Mouse (Mus musculus) right cerebral cortex, postnatal 10 days (tissue): Measurements from ENCODE around the gene Srrd.

Experiments
- DNase-seq, 2 experiments: peaks; one replicate each; pipeline ENCODE4 v3.0.0; 2021; ENCODE audit warnings: low spot score in 2 of 2

The Srrd gene

DNA sequence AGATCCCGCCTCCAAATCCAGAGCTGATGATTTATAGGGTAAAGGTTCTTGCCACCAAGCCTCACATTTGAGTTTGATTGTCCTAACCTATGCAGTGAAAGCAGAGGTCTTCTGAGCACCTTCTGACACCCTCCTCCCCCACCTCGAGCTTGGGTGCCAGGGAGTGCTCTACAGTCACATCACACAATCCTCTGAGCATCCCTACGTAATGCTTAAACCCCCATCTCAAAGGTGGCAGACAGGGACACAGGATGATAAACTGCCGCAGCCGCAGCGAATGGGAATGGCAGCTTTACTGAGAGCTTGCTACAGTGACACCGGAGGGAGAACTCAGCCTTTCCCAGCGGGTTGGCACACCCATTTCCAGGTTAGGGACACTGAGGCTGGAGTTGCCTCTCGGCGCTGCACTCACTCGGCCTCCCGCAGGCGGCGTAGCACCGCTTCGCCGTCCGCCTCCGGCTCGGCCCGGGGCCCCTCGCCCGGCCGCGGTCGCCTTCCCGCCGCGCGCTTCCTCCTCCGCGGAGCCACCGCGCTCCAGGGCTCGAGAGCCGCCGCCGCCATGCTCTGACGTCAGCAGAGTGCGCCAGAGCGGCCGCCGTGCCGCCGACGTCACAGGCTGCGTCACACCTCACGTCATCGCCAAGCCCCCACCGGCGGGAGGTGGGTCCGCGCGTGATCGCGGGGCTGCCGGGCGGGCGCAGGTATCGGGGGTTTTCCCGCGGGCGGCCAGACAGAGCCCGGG, at the start of gene Srrd, which contains the start of gene Hps4:
TSS of gene Srrd (minus strand) at position 578 of the 742 bp plus-strand sequence.
TSS of gene Hps4 (plus strand) at position 621 of the 742 bp plus-strand sequence.
- DNase-seq = peak; percentile 92 to 94

DNA sequence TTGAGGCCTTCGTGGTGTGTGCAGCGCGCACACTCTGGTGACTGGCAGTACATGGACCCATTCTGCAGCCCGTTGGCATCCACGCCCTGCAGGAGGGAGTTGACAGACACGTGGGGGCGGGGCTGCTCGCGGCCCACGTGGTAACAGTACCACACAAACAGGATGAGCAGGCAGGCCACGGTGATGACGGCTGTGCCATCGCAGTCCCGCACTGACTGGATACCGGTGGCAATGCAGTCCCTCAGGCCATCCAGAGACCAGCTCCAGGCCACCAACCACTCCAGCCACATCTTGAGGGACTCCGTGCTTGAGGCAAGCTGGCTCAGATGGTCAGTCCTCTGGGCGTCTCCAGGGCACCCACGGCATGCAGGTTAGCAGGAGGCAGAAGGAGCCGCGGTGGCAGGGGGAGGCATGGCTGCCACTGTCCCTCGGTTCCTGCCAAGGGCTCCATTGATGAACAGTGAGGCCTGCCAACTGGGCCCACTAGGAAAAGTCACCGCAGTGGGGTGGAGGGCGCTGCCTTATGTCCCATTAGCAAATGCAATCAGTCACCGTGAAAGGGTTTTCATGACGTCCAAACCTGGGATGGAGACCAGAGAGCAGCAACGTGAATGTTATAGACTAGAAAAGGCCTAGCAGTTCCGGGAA, 49.0 kb upstream of the Srrd start:
- peak in 1 of 2 experiments; percentile 30 for DNase-seq

DNA sequence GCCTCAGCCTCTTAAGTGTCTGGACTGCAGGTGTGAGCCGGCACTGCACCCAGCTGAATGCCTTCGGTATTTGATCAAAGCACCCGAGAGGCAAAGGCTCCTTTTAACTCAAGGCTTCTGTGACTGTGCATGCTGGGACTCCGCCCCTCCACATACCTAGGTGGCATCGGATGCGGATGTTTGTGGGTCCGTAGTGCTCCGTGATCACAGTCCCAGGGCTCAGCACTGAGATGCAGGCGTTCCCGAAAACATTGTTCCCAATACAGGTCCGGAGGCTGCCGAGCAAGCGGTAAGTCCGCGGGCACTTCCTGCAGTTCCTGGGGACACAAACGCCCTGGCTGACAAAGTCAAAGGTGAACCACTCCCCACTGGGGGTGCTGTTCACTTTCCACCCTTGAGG, 48.2 kb upstream of the Srrd start:
- peak in 1 of 2 experiments; percentile 26 for DNase-seq

DNA sequence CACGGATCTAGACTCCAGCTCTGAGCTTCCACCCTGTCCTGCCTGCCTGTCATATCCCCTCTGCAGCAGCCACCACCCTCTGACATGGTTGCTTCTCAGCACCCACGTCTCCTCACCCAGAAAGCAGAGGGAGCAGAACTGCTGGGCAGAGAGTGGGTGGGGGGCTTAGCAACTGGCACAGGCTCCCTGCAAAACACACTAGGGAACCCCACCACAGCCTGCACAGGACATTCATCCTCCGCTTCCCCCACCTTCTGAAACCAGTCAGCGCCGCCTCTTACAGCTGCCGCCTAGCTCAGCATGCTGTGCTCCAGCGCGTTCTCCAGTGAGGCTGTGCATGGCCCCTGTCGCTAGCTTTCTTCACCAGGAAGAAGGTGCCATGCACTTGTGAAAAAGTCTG, 46.5 kb upstream of the Srrd start:
- peak in 1 of 2 experiments; percentile 64 for DNase-seq

DNA sequence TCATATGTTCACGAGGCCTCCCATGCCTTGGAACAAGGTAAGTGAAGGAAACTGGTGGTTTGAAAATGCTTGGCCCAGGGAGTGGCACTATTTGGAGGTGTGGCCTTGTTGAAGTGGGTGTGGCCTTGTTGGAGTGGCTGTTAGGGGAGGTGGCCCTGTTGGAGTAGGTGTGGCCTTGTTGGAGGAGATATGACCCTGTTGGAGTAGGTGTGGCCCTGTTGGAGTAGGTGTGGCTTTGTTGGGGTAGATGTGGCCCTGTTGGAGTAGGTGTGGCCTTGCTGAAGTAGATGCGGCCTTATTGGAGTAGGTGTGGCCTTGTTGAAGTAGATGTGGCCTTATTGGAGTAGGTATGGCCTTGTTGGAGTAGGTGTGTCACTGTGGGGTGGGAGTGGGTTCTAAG, 43.1 kb upstream of the Srrd start:
- no peak for DNase-seq

DNA sequence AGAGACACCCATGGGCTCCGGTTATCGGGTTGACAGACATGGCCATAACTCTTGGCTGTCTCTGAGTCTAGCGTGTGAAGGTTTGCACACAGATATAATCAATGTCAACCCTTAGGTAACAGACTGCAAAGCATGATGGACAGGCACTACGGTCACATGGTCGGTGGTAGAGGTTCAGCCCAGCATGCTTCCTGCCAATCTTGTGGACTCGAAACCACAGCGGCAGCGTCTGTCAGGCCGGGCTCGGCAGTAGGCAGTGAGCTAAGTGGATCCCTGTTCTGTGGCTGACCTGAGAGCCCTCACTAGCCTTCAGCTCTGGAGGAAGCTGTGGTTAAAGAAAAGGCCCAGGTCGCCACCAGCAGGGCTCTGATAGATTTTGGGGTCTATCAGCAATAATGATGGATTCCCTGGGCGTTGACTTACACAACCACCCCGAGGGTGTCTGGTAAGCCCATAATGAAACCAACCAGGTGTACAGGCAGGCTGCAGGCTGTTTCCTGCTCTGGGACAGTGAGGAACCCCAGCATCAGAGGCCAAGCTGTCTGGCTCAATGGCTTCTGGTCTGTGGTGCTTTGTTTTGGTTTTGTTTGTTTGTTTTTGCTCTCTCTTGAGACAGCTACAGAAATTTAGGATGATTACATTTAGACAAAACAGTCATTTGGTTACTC, 42.1 kb upstream of the Srrd start:
- no peak for DNase-seq

DNA sequence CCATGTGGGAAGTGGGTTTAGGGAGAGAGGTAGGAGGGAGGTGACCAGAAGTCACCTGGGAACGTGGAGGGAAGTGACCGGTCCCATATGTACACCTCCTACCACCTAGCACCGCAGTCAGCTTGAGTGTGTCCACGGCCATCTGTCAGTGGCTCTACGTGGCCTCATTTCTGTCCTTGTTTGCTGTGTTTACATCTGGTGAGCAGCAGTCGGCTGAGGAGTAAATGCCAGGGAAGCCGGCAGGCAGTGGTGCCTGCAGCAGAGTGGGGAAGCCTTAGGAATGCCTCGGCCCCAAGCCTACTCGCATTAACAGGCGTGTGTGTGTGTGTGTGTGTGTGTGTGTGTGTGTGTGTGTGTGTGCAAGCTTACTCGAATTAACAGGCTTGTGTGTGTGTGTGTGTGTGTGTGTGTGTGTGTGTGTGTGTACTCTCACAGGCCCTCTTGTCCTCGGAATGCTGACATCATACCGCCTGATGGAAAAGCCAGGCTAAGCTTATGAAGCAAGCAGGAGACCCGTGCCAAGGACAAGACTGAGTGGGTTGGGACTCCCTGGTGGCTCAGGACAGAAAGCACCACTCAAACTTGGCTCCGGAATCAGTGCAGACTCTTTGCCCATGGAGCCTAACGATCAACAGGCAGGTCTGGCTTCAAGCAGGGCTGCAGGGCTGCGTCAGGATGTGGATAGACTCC, 39.9 kb upstream of the Srrd start:
- DNase-seq = peak; percentile 69 to 80

DNA sequence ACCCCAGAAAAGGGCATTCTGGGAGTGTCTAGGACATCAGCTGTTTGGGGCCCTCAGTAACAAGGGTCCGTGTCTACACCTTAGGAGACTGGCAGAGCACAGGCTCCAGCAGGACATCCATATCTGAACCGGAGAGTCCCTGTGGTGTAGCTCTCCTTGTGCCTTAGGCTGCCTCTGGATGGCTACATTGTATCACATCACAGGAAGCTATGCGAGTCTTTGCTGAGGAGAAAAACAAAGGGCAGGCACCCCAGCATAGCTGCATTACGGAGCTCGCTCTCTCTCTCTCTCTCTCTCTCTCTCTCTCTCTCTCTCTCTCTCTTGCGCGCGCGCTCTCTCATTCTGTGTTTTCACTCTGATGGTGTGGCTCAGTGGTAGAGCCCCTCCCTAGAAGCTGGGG, 39.2 kb upstream of the Srrd start:
- DNase-seq = no peak

DNA sequence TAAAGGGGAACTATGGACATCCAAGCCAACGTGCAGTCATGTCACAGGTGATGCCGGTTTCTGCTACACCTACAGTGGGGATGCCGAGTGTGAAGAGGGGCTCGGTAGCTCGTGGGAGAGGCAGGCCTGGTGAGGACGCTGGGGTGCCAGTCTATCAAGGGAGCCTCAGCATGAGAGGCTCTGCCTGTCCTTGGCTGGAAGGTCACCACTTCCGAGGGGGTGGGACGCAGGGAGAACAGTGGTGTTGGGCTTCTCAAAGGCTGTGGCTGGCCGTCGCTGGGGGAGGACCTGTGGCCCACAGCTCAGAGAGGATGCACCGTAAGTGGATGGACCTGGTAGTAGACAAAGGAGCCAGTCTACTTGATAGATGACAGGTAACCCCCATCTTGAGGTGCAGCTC, 38.3 kb upstream of the Srrd start:
- no peak for DNase-seq

DNA sequence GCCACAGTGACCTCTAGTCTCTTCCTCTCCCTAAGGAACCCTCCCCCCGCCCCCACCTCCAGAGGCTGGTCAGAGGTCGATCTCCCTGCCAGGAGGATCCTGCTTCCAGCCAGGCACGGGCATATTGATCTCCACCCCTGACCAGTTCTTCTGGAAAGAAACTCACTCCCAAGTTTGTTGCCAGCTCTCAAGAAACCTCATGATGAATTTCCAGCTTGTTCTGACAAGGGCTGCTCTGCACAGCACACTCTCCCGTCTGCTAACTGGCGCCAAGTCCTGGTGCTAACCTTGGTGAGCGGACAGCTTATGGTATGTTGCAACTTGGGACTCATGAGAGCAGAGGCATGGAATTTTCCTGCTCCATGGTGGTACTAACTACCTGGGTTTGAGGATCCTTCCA, 35.9 kb upstream of the Srrd start:
- no peak for DNase-seq

DNA sequence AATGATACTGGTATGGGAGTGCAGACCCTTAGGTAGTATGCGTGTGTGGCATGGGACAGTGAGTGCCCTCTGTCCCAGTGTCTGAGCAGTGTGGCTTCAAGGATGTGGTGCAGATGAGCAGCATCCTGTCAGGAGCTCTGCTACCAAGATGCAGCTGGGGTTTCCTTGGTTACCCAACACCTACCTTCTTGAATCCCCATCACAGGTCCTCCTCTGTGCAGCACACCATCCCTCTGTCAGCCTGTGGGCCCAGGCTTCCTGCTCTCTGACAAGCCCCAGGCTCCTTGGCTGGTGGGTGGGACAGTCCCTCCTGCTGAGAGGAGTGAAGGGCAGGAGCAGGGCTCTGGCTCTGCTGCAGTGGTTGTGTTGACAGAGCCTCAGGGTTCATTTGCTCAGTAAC, 34.5 kb upstream of the Srrd start:
- no peak for DNase-seq

DNA sequence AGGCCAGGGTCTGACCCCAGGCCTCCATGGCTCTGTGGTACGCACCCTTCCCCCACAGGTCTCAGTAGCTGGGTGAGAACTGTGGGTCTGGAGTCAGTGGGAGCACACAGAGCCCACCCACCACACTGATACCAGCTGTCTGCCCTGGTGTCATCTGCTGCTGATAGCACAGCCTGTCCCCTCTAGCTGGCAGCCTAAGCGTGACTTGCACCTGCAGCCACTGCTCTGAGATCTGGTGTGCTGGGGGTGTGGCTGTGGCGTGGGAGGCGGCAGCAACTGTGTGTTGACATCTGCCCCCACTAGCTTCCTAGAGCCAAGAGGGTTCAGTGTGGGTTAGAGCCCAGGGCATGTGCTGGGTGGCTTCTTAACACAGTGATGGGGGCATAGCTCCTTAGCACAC, 33.3 kb upstream of the Srrd start:
- no peak for DNase-seq

DNA sequence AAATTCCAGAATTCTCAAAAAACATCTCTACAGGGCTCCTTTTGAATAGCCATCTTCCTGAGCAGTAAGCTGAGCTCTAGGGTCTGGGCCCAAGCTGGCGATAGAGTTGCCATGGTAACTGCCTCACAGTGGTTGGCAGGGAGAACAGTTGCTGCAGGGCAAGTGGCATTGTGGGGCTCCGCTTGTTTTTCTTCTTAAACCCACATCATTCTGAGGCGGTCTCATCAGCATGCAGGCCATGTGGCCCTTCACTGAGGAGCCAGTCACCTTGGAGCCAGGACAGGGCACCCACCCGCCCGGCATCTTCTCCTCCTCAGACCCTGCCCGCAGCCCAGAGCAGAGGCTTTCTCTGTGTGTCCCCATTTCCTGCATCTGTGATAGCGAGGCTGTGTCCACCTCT, 29.1 kb upstream of the Srrd start:
- DNase-seq = peak; percentile 87 to 94

DNA sequence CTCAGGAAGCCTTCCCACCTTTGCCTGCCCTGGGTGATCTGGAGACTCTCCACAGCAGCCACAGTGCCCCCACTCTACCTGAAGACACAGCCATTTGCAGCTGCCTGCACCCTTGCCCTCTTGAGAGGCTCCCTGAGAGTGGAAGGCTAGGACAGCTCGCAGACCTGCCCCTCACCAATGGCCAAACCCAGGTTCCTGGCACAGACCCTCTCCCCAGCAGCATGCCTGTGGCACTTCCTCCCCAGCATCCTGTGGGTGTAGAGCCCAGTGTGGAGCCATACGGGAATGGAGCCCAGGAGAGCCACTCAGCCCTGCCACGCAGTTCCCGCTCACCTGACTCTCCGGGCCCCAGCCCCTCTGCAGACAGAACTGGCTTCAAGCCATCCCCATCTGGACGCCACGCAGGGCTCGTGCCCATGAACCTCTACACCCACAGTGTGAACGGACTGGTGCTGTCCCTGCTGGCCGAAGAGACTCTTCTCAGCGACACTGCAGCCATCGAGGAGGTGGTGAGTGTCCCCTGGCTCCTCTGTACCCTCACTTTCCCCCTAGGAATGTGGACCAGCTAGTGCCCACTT, 27.5 kb upstream of the Srrd start:
- DNase-seq = no peak

DNA sequence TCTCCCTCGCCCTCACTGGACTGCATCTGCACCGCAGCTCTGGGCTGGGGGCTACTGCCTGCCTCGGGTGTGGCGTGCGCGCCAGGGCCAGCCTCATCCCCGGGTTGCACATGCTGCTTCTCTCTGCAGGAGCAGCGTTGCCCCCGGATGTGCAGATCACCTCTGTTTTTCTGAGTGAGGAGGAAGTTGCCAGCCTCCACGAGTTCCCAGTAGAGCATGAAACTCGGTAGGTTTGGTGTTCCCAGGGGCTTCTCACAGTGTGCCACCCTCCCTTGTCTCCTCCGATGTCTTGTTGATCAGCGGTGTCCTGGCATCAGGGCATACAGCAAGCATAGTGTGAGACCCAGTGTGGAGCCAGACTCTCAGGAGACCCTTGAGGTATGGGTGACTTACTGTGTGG, 26.5 kb upstream of the Srrd start:
- DNase-seq = no peak

DNA sequence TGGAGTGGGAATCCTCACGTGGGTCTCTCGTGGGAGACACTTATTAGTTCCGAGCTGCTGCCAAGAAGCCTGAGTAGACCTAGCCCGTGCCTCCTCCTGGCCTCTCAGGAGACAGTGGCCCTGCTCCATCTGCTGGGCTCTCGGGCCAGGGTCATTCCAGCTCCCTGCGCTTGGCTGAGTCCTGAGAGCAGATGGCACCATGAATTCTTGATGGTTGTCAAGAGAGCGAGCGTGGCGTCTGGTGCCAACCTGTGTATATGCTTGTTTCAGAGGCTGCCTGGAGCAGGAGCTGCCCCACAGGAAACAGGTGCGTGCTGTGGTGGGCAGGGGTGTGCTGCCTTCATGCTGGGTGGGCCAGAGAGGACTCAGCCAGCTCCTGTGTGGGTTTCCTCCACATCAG, 25.8 kb upstream of the Srrd start:
- DNase-seq = no peak

DNA sequence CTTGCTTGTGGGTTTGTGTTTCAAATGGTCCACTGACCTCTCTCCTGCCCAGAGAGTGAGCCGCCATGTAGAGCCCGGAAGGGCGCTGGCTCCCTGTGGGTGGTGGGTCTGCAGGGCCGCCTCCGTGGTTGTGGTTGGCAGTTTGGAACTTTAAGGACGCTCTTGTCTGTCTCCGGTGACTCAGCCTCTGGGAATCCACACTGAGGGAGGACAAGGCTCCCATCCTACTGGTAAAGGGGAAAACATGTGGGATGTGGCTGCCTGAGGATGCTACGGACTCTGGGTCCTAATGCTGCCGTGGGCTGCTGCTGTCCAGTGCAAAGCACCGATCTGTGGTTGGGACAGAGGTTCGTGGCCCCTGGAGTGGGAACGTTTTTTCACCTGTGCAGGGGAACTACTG, 25.1 kb upstream of the Srrd start:
- no peak for DNase-seq

DNA sequence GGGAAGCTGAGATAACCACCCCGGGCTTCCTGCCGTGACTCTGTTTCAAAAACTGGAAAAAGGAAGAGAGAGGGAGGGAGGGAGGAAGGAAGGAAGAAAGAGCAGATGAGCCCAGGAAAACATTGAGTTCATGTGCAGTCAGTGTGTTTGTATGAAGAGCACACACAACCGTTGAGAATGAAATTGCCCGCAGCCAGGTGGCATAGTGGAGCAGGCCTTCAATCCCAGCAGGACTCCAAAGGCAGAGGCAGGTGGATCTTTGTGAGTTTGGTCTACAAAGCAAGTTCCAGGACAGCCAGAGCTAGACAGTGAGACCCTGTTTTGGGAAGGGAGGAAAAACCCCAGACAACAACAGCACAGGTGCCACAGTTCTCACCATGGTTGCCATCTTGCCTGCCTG, 24.5 kb upstream of the Srrd start:
- no peak for DNase-seq

DNA sequence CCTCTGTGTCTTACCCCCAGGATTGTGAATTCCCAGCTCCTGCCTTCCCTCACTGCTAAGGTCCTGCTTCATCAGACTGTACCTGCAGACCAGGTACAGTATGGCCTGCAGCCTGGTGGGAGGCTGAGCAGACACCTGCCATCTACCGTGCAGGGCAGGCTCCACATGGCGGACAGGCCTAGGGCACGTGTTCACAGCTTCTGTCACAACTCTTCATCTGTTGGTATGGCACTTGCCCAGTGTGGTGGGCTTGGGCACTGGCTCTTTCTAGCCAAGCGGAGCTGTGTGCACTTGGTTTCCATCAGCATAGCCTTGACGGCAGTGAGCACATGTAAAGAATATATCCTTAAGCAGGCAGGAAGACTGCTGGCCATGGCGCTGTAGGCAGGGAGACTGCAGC, 24.0 kb upstream of the Srrd start:
- DNase-seq = no peak

DNA sequence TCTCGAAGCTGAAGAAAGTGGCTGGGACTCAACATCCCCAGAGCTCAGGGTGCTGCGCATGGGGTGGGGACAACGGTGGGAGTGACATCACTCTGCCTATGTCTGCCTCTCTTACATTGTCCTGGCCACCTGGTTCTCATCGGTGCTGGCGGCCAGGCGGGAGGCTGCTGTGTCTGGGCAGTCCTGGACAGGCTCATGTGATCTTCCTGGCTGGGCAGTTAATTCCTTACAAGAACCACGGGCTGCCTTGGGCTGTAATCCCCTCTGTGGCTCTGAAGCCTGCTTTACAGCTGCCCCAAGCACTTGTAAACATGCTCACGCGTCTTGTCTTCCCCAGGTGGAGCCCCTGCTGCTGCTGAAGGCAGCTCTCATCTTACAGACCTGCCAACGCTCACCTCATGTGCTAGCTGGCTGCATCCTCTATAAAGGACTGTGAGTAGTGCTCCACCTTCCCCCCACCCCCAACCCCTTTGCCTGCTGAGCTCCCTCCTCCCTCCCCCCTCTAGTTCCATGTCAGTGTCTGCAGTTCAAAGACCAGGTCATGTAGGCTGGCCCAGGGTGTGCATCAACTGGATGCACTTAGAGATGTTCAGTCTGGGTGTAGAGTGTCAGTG, 21.5 kb upstream of the Srrd start:
- DNase-seq = no peak

DNA sequence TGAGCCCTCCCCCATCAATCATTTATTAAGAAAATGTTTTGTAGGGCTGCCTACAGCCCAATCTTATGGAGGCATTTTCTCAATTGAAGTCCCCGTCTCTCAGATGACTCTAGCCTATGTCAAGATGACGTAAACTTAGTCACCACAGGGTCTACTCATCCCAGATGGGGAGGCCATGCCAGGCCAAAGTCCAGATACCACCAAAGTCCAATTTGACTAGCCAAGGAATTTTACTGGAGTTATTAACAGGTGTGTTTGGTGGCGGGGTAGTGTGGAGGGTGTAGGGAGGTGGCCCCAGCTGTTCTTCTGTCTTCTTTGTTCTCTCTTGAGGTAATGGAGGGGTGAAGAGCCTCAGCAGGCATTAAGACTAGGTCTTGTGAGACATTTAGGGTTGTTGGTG, 17.2 kb upstream of the Srrd start:
- DNase-seq = no peak

DNA sequence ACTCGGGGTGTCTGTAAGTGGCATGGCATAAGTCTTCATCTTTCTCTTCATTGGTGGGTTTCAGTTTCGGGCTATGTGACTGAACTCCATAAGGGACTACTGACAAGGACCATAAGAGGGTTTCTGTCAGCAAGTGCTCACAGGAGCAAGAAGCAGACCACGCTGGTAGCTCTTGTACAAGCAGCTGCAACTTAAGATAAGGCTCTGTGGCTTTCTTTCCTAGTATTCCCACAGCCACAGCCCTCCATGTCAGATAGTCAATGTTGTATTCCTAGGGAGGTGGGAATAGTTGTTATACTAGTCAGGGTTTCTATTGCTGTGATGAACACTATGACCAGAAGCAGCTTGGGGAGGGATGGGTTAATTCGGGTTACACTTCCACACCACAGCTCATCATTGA, 16.7 kb upstream of the Srrd start:
- DNase-seq = no peak
